Mouse (Mus musculus) hindlimb bud, embryonic 11.5 days (tissue): ENCODE results near the gene Rnf38.

ENCODE experiments used
- DNase-seq: peaks from one replicate; pipeline ENCODE4 v3.0.0-alpha.2; 2012; ENCODE audit warnings: low read depth, low spot score; ENCODE audit errors: extremely low spot score

The Rnf38 gene

GRCm38 (mm10) chr4:44225128-44225527 lies 8.5 kb downstream of the Rnf38 start:
- no peak for DNase-seq

- DNase-seq = no peak
These were observed 9.4 kb downstream of the Rnf38 start for GRCm38 (mm10) chr4:44224141-44224540.

- DNase-seq = no peak
These were observed 10.1 kb downstream of the Rnf38 start for GRCm38 (mm10) chr4:44223444-44223843.

GRCm38 (mm10) chr4:44216797-44217442 lies 16.7 kb downstream of the Rnf38 start:
- DNase-seq = no peak

GRCm38 (mm10) chr4:44199968-44200367 lies 33.6 kb downstream of the Rnf38 start:
- no peak for DNase-seq

- no peak for DNase-seq
These were observed 46.2 kb downstream of the Rnf38 start for GRCm38 (mm10) chr4:44187431-44187830.

GRCm38 (mm10) chr4:44183862-44184261 lies 49.7 kb downstream of the Rnf38 start:
- DNase-seq = no peak

- DNase-seq = no peak
These were observed 53.8 kb downstream of the Rnf38 start for GRCm38 (mm10) chr4:44179748-44180147.

- DNase-seq = no peak
These were observed 60.4 kb downstream of the Rnf38 start for GRCm38 (mm10) chr4:44173177-44173576.

- DNase-seq = no peak
These were observed 60.9 kb downstream of the Rnf38 start for GRCm38 (mm10) chr4:44172676-44173075.

GRCm38 (mm10) chr4:44169884-44170283 lies 63.7 kb downstream of the Rnf38 start:
- no peak for DNase-seq

- DNase-seq = no peak
These were observed 64.8 kb downstream of the Rnf38 start for GRCm38 (mm10) chr4:44168816-44169215.

- peak; percentile 70 for DNase-seq
These were observed 65.3 kb downstream of the Rnf38 start for GRCm38 (mm10) chr4:44168231-44168647.

GRCm38 (mm10) chr4:44167397-44168121 lies 66.0 kb downstream of the Rnf38 start:
- peak; percentile 88 for DNase-seq

- DNase-seq = no peak
These were observed 66.7 kb downstream of the Rnf38 start for GRCm38 (mm10) chr4:44166702-44167396.

GRCm38 (mm10) chr4:44164621-44165020 lies 69.0 kb downstream of the Rnf38 start:
- no peak for DNase-seq

GRCm38 (mm10) chr4:44163034-44163433 lies 70.6 kb downstream of the Rnf38 start:
- no peak for DNase-seq

- no peak for DNase-seq
These were observed 72.4 kb downstream of the Rnf38 start for GRCm38 (mm10) chr4:44160990-44161689.

- DNase-seq = no peak
These were observed 73.8 kb downstream of the Rnf38 start for GRCm38 (mm10) chr4:44159839-44160238.

GRCm38 (mm10) chr4:44156481-44156880 lies 77.1 kb downstream of the Rnf38 start:
- no peak for DNase-seq

GRCm38 (mm10) chr4:44154884-44155283 lies 78.7 kb downstream of the Rnf38 start:
- DNase-seq = no peak
